Mouse (Mus musculus): ENCODE data around the gene D430019H16Rik. TPM values are rescaled to one million over a fixed set of nuclear protein-coding genes. Genes with fewer than 3 reads are reported as not detected.

D430019H16Rik gene
- total and polyA plus RNA-seq, 3 experiments, result not detected

- H3K4me3 ChIP-seq (ENCODE audit: control insufficient read depth in 1 of 2, insufficient read depth in 1 of 2, low read depth in 2 of 2, low read length in 2 of 2), result no peak overlapping the region
- no peaks in the 10 kb centered on the region for H3K36me3 ChIP-seq (ENCODE audit: control insufficient read depth in 1 of 2, insufficient read depth in 2 of 2, low read length in 2 of 2)
- H3K27me3 ChIP-seq (ENCODE audit: control insufficient read depth in 1 of 2, insufficient read depth in 2 of 2, low read length in 2 of 2), result no peaks in the 10 kb centered on the region
- no peak overlapping the region for H3K27ac ChIP-seq (ENCODE audit: control insufficient read depth, low read depth, low read length)
- no peaks in the 10 kb centered on the region for H3K9me3 ChIP-seq (replicated peaks; ENCODE audit: insufficient read depth, low read length)
- no peak for TF ChIP-seq HCFC1 (IDR thresholded peaks at IDR 0.05; ENCODE audit: low read depth, low read length)
- H3K9ac ChIP-seq (ENCODE audit: control insufficient read depth, low read depth, low read length, poor library complexity, severe bottlenecking), result no peak overlapping the region
- DNase-seq (ENCODE audit: low read depth, low spot score), result no peak
- H3K4me1 ChIP-seq (ENCODE audit: control insufficient read depth in 1 of 2, insufficient read depth in 2 of 2, low read length in 2 of 2), result no peaks in the 10 kb centered on the region
- no peaks in the 10 kb centered on the region for H3K79me2 ChIP-seq (ENCODE audit: control insufficient read depth, insufficient read depth, low read length, poor library complexity)
Observed at GRCm38 (mm10) chr12:105498842-105499241, 45.2 kb downstream of the D430019H16Rik start.

- Histone ChIP-seq H3K4me1 (ENCODE audit: control insufficient read depth in 1 of 2, insufficient read depth in 2 of 2, low read length in 2 of 2) (no peaks in the 10 kb centered on the region), H3K9ac (ENCODE audit: control insufficient read depth, low read depth, low read length, poor library complexity, severe bottlenecking) (no peak overlapping the region), H3K36me3 (ENCODE audit: control insufficient read depth in 1 of 2, insufficient read depth in 2 of 2, low read length in 2 of 2) (no peaks in the 10 kb centered on the region), H3K79me2 (ENCODE audit: control insufficient read depth, insufficient read depth, low read length, poor library complexity) (no peaks in the 10 kb centered on the region), H3K4me3 (ENCODE audit: control insufficient read depth in 1 of 2, insufficient read depth in 1 of 2, low read depth in 2 of 2, low read length in 2 of 2) (no peak overlapping the region), H3K9me3 (replicated peaks; ENCODE audit: insufficient read depth, low read length) (no peaks in the 10 kb centered on the region), H3K27me3 (ENCODE audit: control insufficient read depth in 1 of 2, insufficient read depth in 2 of 2, low read length in 2 of 2) (no peaks in the 10 kb centered on the region), H3K27ac (ENCODE audit: control insufficient read depth, low read depth, low read length) (no peak overlapping the region)
- no peak for DNase-seq (ENCODE audit: low read depth, low spot score)
- TF ChIP-seq POLR2AphosphoS5 (IDR thresholded peaks at IDR 0.05; ENCODE audit: borderline replicate concordance, low read depth, low read length) (no peak), TBP (IDR thresholded peaks at IDR 0.05; ENCODE audit: low read depth, low read length) (no peak), EP300 (IDR thresholded peaks at IDR 0.05; ENCODE audit: low read depth in 1 of 2, low read length in 2 of 2) (no peak), JUND (IDR thresholded peaks at IDR 0.05; ENCODE audit: low read depth, low read length) (no peak), TCF12 (IDR thresholded peaks at IDR 0.05; ENCODE audit: low read depth, low read length) (no peak), POLR2AphosphoS2 (IDR thresholded peaks at IDR 0.05; ENCODE audit: low read length) (no peak), SIN3A (IDR thresholded peaks at IDR 0.05; ENCODE audit: low read length) (no peak), MAFK (IDR thresholded peaks at IDR 0.05; ENCODE audit: borderline replicate concordance, low read depth, low read length) (no peak), ZC3H11A (IDR thresholded peaks at IDR 0.05; ENCODE audit: low read depth, low read length) (no peak), KAT2A (conservative IDR thresholded peaks at IDR 0.05; ENCODE audit: low read depth, low read length) (no peak), SMC3 (IDR thresholded peaks at IDR 0.05; ENCODE audit: low read depth, low read length) (no peak), NRF1 (IDR thresholded peaks at IDR 0.05; ENCODE audit: insufficient read depth, low read depth, low read length, poor library complexity, severe bottlenecking) (no peak), ZMIZ1 (IDR thresholded peaks at IDR 0.05; ENCODE audit: low read depth, low read length) (no peak), ZNF384 (IDR thresholded peaks at IDR 0.05; ENCODE audit: low read depth, low read length) (no peak), MAZ (IDR thresholded peaks at IDR 0.05; ENCODE audit: low read depth, low read length) (no peak), GATA1 (IDR thresholded peaks at IDR 0.05; ENCODE audit: low read depth, low read length) (no peak), NELFE (IDR thresholded peaks at IDR 0.05; ENCODE audit: low read depth, low read length) (no peak), HCFC1 (IDR thresholded peaks at IDR 0.05; ENCODE audit: low read depth, low read length) (no peak)
Observed at GRCm38 (mm10) chr12:105500940-105501339, 47.3 kb downstream of the D430019H16Rik start.

Data from MEL (cell line).